Mouse (Mus musculus) liver, embryonic 16.5 days (tissue): ENCODE results near the gene Ldhd. TPM values are rescaled to one million over a fixed set of nuclear protein-coding genes. Genes with fewer than 3 reads are reported as not detected.
"Not testable (repeated sequence)": the region's sequence is repeated elsewhere in the genome, so short reads cannot be mapped to it uniquely, and the experiment has no call there.

Source experiments
- ATAC-seq: fragments of 200-750 bp; cut with Nextera tagmentation; 2 replicates; pipeline ENCODE4 v1.8.0; 2017; ENCODE audit warnings: low read depth, mild to moderate bottlenecking, moderate number of reproducible peaks, moderate library complexity
- H3K27ac ChIP-seq: fragments of 300-500 bp; sonication (generic); 2 replicates; pipeline ENCODE4 v1.5.1; 2014; ENCODE audit warnings: mild to moderate bottlenecking, low read length
- H3K27me3 ChIP-seq: fragments of 300-500 bp; sonication (generic); 2 replicates; pipeline ENCODE4 v1.6.1; 2014; ENCODE audit warnings: low read depth, low read length, mixed read lengths; ENCODE audit not compliant: control insufficient read depth, insufficient read depth
- H3K36me3 ChIP-seq: fragments of 300-500 bp; sonication (generic); 2 replicates; pipeline ENCODE4 v1.6.1; 2014; ENCODE audit warnings: mild to moderate bottlenecking; ENCODE audit not compliant: control insufficient read depth, insufficient read depth
- H3K4me1 ChIP-seq: fragments of 300-500 bp; sonication (generic); 2 replicates; pipeline ENCODE4 v1.6.1; 2014; ENCODE audit warnings: low read depth, low read length, mixed read lengths; ENCODE audit not compliant: control insufficient read depth
- H3K4me2 ChIP-seq: fragments of 300-500 bp; sonication (generic); 2 replicates; pipeline ENCODE4 v1.6.1; 2014; ENCODE audit warnings: low read depth, low read length, mixed read lengths
- H3K4me3 ChIP-seq: fragments of 300-500 bp; sonication (generic); 2 replicates; pipeline ENCODE4 v1.5.1; 2014; ENCODE audit warnings: low read depth, mild to moderate bottlenecking, low read length
- H3K9ac ChIP-seq: fragments of 300-500 bp; sonication (generic); 2 replicates; pipeline ENCODE4 v1.6.1; 2014; ENCODE audit warnings: low read depth, low read length
- H3K9me3 ChIP-seq: fragments of 300-500 bp; sonication (generic); replicated peaks from 2 replicates; pipeline ENCODE4 v1.6.1; 2016; ENCODE audit warnings: low read length; ENCODE audit not compliant: control insufficient read depth
- WGBS: fragments of 180-500 bp; shearing (Covaris S2); extraction: QIAGEN DNeasy Blood & Tissue Kit; methylation state at CpG from one replicate; pipeline ENCODE4 v1.1.7; 2014; ENCODE audit not compliant: insufficient replicate concordance; 5-methylcytosine and 5-hydroxymethylcytosine counted together
- polyA plus RNA-seq: library from polyadenylated mRNA; unstranded; fragments of >200 nt; fragmentation: Nextera tagmentation; extraction: Ambion mirVana; gene quantifications from 2 replicates; pipeline ENCODE4 v1.2.1, GENCODE M21; 2015

Gene Ldhd
- polyA plus RNA-seq, 1 experiment from 2014 or later = 0.34 TPM

GRCm38 (mm10) chr8:111650651-111651050 is 20.5 kb upstream of the Ldhd start:
- no peak for ATAC-seq
- Histone ChIP-seq H3K9ac (no peak overlapping the region), H3K27me3 (no peaks in the 10 kb centered on the region), H3K9me3 (no peaks in the 10 kb centered on the region), H3K4me2 (no peak overlapping the region), H3K4me3 (no peak overlapping the region), H3K4me1 (no peaks in the 10 kb centered on the region; the same call in 1 of the 2 replicates), H3K36me3 (no peaks in the 10 kb centered on the region), H3K27ac (no peak overlapping the region)
- 80% methylated on average over 3 of the region's 3 CpGs for WGBS

GRCm38 (mm10) chr8:111648834-111649233 is 18.7 kb upstream of the Ldhd start:
- Histone ChIP-seq H3K4me3 (no peak overlapping the region), H3K4me1 (no peaks in the 10 kb centered on the region; the same call in 1 of the 2 replicates), H3K9ac (no peak overlapping the region), H3K36me3 (no peaks in the 10 kb centered on the region), H3K27me3 (no peaks in the 10 kb centered on the region), H3K4me2 (no peak overlapping the region), H3K27ac (no peak overlapping the region), H3K9me3 (no peaks in the 10 kb centered on the region)
- ATAC-seq = no peak
- WGBS = 30% methylated on average over 2 of the region's 2 CpGs

- Histone ChIP-seq H3K4me3 (no peak overlapping the region), H3K9me3 (no peaks in the 10 kb centered on the region), H3K9ac (no peak overlapping the region), H3K4me2 (no peak overlapping the region), H3K4me1 (peaks cover 10% of the 10 kb centered on the region), H3K27me3 (no peaks in the 10 kb centered on the region), H3K27ac (no peak overlapping the region), H3K36me3 (no peaks in the 10 kb centered on the region)
- ATAC-seq = no peak
- WGBS = 75% methylated on average over 8 of the region's 8 CpGs
These were observed 15.5 kb upstream of the Ldhd start for GRCm38 (mm10) chr8:111645715-111646114.

- H3K27me3 ChIP-seq, H3K4me1 ChIP-seq, H3K9me3 ChIP-seq, ATAC-seq, H3K36me3 ChIP-seq: not testable (repeated sequence)
- H3K9ac ChIP-seq = peak overlapping the region; percentile 89
- peak overlapping the region; percentile 100 for H3K4me2 ChIP-seq
- WGBS = 21% methylated on average over 12 of the region's 12 CpGs
- peak overlapping the region; percentile 92 for H3K4me3 ChIP-seq
- H3K27ac ChIP-seq = peak overlapping the region; percentile 97
These were observed 14.3 kb upstream of the Ldhd start for GRCm38 (mm10) chr8:111644286-111645051.

GRCm38 (mm10) chr8:111643264-111644141 is 13.3 kb upstream of the Ldhd start, which contains the start of gene Zfp1:
Gene Zfp1, plus strand, starts transcription at chr8:111643401.
- Histone ChIP-seq H3K9ac (peak within 1 kb of the TSS; percentile 89), H3K4me3 (peak within 1 kb of the TSS; percentile 92), H3K4me2 (peak within 1 kb of the TSS; percentile 100), H3K36me3 (no peaks in the 10 kb centered on the region), H3K27me3 (no peaks in the 10 kb centered on the region), H3K27ac (peak within 1 kb of the TSS; percentile 97), H3K4me1 (peaks cover 10% of the 10 kb centered on the region), H3K9me3 (no peaks in the 10 kb centered on the region)
- peak; percentile 94 for ATAC-seq
- under 1% methylated on average over 75 of the region's 75 CpGs for WGBS

- H3K27ac ChIP-seq = peak overlapping the region; percentile 97
- H3K36me3 ChIP-seq = no peaks in the 10 kb centered on the region
- H3K27me3 ChIP-seq = no peaks in the 10 kb centered on the region
- peak; percentile 6 for ATAC-seq
- no peaks in the 10 kb centered on the region for H3K9me3 ChIP-seq
- 1% methylated on average over 5 of the region's 5 CpGs for WGBS
- H3K4me1 ChIP-seq = peaks cover 10% of the 10 kb centered on the region
- H3K4me3 ChIP-seq = peak overlapping the region; percentile 92
- peak overlapping the region; percentile 89 for H3K9ac ChIP-seq
- H3K4me2 ChIP-seq = peak overlapping the region; percentile 100
These were observed 12.7 kb upstream of the Ldhd start for GRCm38 (mm10) chr8:111642939-111643263.

GRCm38 (mm10) chr8:111642496-111642895 is 12.3 kb upstream of the Ldhd start:
- Histone ChIP-seq H3K4me3 (peak overlapping the region; percentile 92), H3K27me3 (no peaks in the 10 kb centered on the region), H3K36me3 (no peaks in the 10 kb centered on the region), H3K9me3 (no peaks in the 10 kb centered on the region), H3K27ac (peak overlapping the region; percentile 97), H3K4me1 (peaks cover 10% of the 10 kb centered on the region), H3K4me2 (peak overlapping the region; percentile 100), H3K9ac (peak overlapping the region; percentile 89)
- 2% methylated on average over 5 of the region's 5 CpGs for WGBS
- 0 out of 2 replicates have a peak, but pooled peaks have one; percentile 2 for ATAC-seq

- no peak overlapping the region for H3K4me2 ChIP-seq
- H3K9ac ChIP-seq = no peak overlapping the region
- H3K27ac ChIP-seq = no peak overlapping the region
- H3K27me3 ChIP-seq = no peaks in the 10 kb centered on the region
- ATAC-seq = no peak
- no peak overlapping the region for H3K4me3 ChIP-seq
- H3K9me3 ChIP-seq = no peaks in the 10 kb centered on the region
- no peaks in the 10 kb centered on the region for H3K36me3 ChIP-seq
- WGBS = 81% methylated on average over 2 of the region's 2 CpGs
- H3K4me1 ChIP-seq = peaks cover 10% of the 10 kb centered on the region
These were observed 10.9 kb upstream of the Ldhd start for GRCm38 (mm10) chr8:111641064-111641463.

GRCm38 (mm10) chr8:111638086-111638485 is 7.9 kb upstream of the Ldhd start:
- H3K9me3 ChIP-seq = no peaks in the 10 kb centered on the region
- H3K27me3 ChIP-seq = no peaks in the 10 kb centered on the region
- no peak for ATAC-seq
- H3K4me2 ChIP-seq = no peak overlapping the region
- no peak overlapping the region for H3K9ac ChIP-seq
- peaks cover 10% of the 10 kb centered on the region for H3K4me1 ChIP-seq
- no peak overlapping the region for H3K27ac ChIP-seq
- no peaks in the 10 kb centered on the region for H3K36me3 ChIP-seq
- H3K4me3 ChIP-seq = no peak overlapping the region
